Mouse (Mus musculus) liver, adult (tissue): ENCODE data around the gene Ddx20.

ENCODE experiments used
- GATA4 ChIP-seq: IDR thresholded peaks from 2 replicates; pipeline ENCODE4 v1.6.1; 2014; ENCODE audit warnings: mild to moderate bottlenecking, low read length; ENCODE audit not compliant: insufficient replicate concordance

Gene Ddx20

GRCm38 (mm10) chr3:105663043-105663442, 24.3 kb downstream of the Ddx20 start:
- TF ChIP-seq GATA4, result no peak

- no peak for TF ChIP-seq GATA4
Observed at GRCm38 (mm10) chr3:105660530-105660929, 26.8 kb downstream of the Ddx20 start.

- TF ChIP-seq GATA4, result no peak
Observed at GRCm38 (mm10) chr3:105655031-105655585, 32.3 kb downstream of the Ddx20 start.

- TF ChIP-seq GATA4, result no peak
Observed at GRCm38 (mm10) chr3:105653544-105654380, 33.6 kb downstream of the Ddx20 start.

- no peak for TF ChIP-seq GATA4
Observed at GRCm38 (mm10) chr3:105648889-105649567, 38.3 kb downstream of the Ddx20 start.

GRCm38 (mm10) chr3:105643566-105643965, 43.8 kb downstream of the Ddx20 start:
- TF ChIP-seq GATA4, result no peak

GRCm38 (mm10) chr3:105642186-105642585, 45.2 kb downstream of the Ddx20 start:
- no peak for TF ChIP-seq GATA4

GRCm38 (mm10) chr3:105633021-105633420, 54.4 kb downstream of the Ddx20 start:
- no peak for TF ChIP-seq GATA4

- no peak for TF ChIP-seq GATA4
Observed at GRCm38 (mm10) chr3:105632296-105632695, 55.1 kb downstream of the Ddx20 start.
